Mouse (Mus musculus): ENCODE data around the gene Gmppb.

Gene Gmppb

GRCm38 (mm10) chr9:108049561-108050251, 664 bp downstream of the Gmppb start:
- CTCF ChIA-PET, result interaction anchor here (0.5 to 1.2 kb wide), 2 partner anchors 24 to 423 kb away, joined by 3 to 4 read pairs; no protein-coding TSS in a partner anchor

DNA sequence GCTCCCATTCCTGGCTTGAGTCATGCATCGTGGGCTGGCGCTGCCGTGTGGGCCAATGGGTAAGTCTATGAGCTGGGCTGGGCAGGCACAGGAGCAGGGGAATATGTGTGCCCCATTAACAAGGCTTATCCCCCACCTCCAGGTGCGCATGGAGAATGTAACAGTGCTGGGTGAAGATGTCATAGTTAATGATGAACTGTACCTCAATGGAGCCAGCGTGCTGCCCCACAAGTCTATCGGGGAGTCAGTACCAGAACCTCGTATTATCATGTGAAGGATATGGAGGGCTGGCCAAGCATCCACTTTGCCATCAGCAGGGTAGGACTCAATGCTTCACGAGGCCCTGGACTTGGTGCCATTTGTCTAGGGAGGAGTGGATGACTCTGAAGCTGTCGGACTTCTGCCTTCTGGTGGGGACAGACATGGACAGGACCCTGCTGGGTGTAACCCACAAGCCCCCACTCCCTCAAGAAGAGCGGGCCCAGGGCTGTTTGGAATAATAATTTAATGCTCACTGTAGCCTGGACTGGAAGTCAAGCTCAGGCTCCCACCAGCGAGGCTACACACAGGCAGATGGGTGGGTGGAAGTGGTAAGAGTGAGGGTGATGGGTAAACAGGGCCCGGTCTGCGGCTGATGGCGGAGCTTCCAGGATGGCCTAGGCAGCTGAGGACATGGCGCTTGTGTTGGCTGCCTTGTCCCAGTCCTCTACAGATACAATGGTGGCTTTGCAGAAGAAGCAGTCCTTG, 2.3 kb downstream of the Gmppb start:
- CTCF ChIA-PET, result interaction anchor here (1.2 to 1.6 kb wide), 2 partner anchors 16 to 87 kb away, joined by 3 to 4 read pairs; no protein-coding TSS in a partner anchor

GRCm38 (mm10) chr9:108051931-108052220, 2.8 kb downstream of the Gmppb start:
- CTCF ChIA-PET, result interaction anchor here (1.2 to 1.6 kb wide), 2 partner anchors 17 to 88 kb away, joined by 3 to 4 read pairs; no protein-coding TSS in a partner anchor

GRCm38 (mm10) chr9:108052411-108052810, 3.4 kb downstream of the Gmppb start:
- CTCF ChIA-PET, result interaction anchor here (1.2 to 1.6 kb wide), 2 partner anchors 17 to 88 kb away, joined by 3 to 4 read pairs; no protein-coding TSS in a partner anchor

DNA sequence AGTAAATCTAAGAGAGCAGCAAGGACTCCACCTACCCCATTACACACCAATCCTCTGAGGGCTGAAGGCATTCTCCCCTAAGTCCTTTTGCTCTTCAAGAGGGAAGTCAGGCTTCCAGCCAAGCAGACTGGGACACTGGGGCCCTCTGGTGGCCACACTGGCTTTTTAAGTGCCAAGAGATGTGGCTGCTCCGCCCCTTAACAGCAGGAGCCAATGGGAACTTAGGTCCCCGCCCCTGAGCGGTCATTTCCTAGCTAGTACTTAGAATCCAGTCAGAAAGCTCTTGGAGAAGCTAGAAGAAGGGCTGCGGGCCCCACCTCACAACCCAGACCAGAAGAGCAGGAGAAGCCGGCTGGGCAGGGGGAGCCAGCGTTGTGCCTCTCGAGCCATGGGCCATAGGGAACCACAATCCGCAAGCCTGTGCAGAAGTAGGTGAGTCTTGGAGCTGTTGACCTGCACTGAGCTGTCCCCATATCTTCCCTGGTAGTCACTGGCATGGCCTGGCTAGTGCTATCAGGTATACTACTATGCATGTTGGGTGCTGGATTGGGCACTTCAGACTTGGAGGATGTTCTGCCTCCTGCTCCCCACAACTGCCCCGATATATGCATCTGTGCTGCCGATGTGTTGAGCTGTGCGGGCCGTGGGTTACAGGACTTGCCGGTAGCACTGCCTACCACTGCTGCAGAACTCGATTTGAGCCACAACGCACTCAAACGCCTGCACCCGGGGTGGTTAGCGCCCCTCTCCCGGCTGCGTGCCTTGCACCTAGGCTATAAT, 4.0 kb downstream of the Gmppb start, which contains the start of gene Amigo3:
Gene Amigo3, plus strand, starts transcription at position 275 of the 780 bp plus-strand sequence.
- CTCF ChIA-PET, result interaction anchor here (0.7 to 1.6 kb wide), 3 partner anchors 18 to 89 kb away, joined by 3 to 4 read pairs (median 3); no protein-coding TSS in a partner anchor

DNA sequence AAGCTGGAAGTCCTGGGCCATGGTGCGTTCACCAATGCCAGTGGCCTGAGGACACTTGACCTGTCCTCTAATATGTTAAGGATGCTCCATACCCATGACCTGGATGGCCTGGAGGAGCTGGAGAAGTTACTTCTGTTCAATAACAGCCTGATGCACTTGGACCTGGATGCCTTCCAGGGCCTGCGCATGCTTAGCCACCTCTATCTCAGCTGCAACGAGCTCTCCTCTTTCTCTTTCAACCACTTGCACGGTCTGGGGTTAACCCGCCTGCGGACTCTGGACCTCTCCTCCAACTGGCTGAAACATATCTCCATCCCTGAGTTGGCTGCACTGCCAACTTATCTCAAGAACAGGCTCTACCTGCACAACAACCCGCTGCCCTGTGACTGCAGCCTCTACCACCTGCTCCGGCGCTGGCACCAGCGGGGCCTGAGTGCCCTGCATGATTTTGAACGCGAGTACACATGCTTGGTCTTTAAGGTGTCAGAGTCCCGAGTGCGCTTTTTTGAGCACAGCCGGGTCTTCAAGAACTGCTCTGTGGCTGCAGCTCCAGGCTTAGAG, 4.7 kb downstream of the Gmppb start:
- CTCF ChIA-PET, result interaction anchor here (0.7 kb wide), 1 partner anchor 53 kb away, joined by 3 read pairs; no protein-coding TSS in a partner anchor

- CTCF ChIA-PET, result no interaction called here
These were observed 5.4 kb downstream of the Gmppb start for GRCm38 (mm10) chr9:108054331-108055040.

DNA sequence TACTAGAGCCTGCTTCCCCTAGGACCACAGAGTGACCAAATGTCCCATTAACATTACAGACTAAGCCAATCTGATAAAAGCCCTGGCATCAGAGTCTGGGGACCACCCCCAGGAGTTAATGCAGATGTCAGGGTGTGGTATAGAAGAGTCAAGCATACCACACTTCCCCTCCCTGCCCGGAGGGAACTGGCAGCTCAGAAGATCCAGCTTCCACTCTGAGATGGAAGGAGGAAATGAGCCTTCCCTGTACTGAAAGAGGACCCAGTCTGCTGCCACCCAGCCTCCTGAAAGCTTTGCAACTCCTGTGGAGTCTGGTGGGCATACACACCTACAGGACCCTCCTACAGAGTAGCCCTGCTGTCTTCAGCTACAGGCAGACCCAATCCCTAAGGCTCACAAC, 6.0 kb downstream of the Gmppb start:
- CTCF ChIA-PET, result no interaction called here

GRCm38 (mm10) chr9:108055661-108056237, 6.7 kb downstream of the Gmppb start:
- CTCF ChIA-PET, result interaction anchor here (0.6 kb wide), 1 partner anchor 318 kb away, joined by 5 read pairs; no protein-coding TSS in a partner anchor

DNA sequence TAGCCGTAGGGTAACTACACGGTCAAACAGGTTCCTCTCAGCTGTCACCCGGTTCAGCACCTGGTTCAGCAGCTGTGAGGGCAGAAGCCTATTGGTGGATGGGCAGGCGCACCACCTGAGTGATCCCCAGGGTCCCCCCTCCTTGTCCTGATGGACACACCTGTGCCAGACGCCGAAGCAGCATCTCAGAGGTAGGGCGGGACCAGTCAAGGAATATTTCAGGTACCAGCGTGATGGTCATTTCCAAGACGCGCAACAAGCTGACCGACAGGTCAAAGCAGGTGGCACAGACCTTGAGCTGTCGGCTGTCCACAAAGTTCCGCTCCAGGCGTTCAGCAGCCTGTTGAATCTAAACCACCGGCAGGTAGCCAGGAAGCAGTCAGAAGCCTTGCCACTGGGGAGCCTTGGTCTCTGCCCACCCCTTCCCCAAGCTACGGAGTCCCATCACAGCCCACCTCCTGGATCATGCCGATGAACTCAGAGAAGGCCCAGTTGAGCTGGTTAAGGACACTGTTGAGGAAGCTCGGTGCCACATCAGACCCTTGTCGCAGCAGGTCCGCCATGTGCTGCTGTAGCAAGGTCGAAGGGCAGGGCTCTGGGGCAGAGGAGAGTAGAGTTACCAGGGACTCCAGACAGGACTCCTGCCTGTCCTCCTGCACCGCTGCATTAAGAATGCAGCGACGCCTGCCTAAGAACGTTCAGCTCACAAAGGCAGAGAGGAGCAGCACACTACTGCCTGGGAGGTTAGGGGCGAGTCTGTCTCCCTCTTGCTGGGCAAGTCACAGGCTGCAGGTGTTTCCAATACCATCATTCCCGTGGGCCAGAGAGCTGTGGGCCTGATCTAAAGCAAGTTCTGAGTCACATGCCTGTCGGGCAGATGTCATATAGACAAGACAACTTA, 7.6 kb downstream of the Gmppb start:
- CTCF ChIA-PET, result interaction anchor here (0.6 to 0.7 kb wide), 2 partner anchors 206 to 319 kb away, joined by 5 read pairs; no protein-coding TSS in a partner anchor

DNA sequence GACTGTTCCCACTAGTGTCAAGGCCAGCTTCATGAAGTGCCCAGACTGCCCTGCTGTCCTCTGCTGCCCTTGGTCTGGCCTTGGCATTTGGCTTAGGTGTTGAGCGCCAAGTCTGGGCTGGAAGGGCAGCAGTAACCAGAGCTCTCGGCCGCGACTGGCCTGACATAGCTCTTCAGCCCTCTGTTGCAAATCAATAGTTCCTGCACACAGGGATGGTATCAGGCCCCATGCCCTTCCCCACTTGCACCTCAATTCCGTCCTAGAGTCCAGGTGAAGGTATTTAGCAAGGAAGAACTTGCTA, 8.2 kb downstream of the Gmppb start:
- CTCF ChIA-PET, result interaction anchor here (0.7 kb wide), 1 partner anchor 207 kb away, joined by 5 read pairs; no protein-coding TSS in a partner anchor

DNA sequence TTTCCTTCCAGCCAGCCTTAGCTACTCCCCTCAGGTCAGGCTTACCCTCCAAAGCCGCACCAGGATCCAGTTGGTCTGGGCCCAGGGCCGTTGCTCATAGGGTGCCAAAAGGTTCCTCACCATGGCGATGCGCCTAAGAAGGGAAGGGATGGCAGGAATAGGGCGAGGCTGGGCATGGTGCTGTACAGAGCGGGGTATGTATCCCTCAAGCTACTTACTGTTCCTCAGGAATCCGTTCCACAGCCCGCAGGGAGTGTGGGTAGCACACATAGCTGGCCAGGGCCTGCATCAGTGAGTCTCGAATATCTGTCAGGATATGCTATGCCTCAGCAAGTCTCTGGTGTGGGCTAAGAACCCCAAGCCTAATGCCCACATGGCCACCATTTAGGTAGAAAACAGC, 9.2 kb downstream of the Gmppb start:
- CTCF ChIA-PET, result no interaction called here

DNA sequence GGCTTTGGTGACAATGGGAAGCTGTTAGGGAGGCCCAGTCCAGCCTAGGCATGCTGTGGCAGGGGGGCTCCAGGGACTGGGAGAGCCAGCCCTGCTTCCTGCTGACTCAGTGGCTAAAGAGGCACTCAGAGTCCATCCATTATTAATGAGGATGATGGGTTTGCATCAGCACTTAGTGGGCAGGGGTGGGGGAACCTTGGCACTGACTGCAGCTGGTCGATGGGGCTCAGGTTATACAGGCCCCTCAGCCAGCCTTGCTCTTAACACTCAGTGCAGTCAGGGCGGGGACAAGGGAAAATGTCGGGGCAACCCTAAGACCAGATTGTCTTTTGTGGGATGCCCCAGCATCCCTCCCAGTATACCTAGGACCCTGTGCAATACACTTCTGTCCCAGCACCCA, 13.1 kb downstream of the Gmppb start:
- CTCF ChIA-PET, result interaction anchor here (0.6 kb wide), 1 partner anchor 999 kb away, joined by 5 read pairs; no protein-coding TSS in a partner anchor

GRCm38 (mm10) chr9:108063361-108063760, 14.3 kb downstream of the Gmppb start:
- CTCF ChIA-PET, result no interaction called here

GRCm38 (mm10) chr9:108065491-108066011, 16.5 kb downstream of the Gmppb start:
- CTCF ChIA-PET, result interaction anchor here (0.9 kb wide), 1 partner anchor 95 kb away, joined by 3 read pairs; no protein-coding TSS in a partner anchor

- CTCF ChIA-PET, result interaction anchor here (0.7 kb wide), 1 partner anchor 143 kb away, joined by 3 read pairs; no protein-coding TSS in a partner anchor
These were observed 18.2 kb downstream of the Gmppb start for GRCm38 (mm10) chr9:108067199-108067598.

DNA sequence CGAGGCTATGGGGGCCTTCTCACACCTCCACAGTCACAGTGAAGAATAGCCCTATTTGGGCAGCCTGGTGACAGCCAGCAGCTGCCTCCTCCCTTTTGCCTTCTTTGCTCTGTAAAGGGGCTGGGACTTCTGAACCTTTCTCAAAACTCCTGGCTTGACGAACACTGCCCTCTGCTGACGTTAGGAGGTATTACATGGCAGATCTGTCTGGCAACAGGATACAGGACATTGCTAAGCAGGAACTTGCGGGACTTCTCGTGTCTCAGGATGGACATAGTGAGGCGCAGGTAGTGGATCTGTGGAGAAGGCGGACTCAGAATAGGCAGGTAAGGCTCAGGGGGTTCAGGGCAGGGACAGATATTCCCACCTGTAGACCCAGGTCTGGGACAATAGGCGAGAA, 18.9 kb downstream of the Gmppb start:
- CTCF ChIA-PET, result no interaction called here

GRCm38 (mm10) chr9:108069007-108069406, 20.0 kb downstream of the Gmppb start:
- CTCF ChIA-PET, result no interaction called here

- CTCF ChIA-PET, result interaction anchor here (0.6 kb wide), 1 partner anchor 883 kb away, joined by 3 read pairs; no protein-coding TSS in a partner anchor
These were observed 20.5 kb downstream of the Gmppb start for GRCm38 (mm10) chr9:108069529-108069928.

All from spleen, embryonic (tissue).